Mouse (Mus musculus) heart, adult 2 months (tissue): ENCODE data around the gene Zdhhc17.

ENCODE experiments used
- CTCF ChIP-seq: fragments of 200-600 bp; IDR thresholded peaks from 2 replicates; pipeline ENCODE4 v1.8.1; 2022; ENCODE audit warnings: antibody characterized with exemption, mild to moderate bottlenecking, moderate library complexity
- EP300 ChIP-seq: fragments of 200-500 bp; IDR thresholded peaks from 2 replicates; pipeline ENCODE4 v1.6.1; 2011; ENCODE audit warnings: low read depth, low read length, control low read depth; ENCODE audit not compliant: insufficient read depth
- POLR2A ChIP-seq: fragments of 200-500 bp; IDR thresholded peaks from 2 replicates; pipeline ENCODE4 v1.6.1; 2011; ENCODE audit warnings: mild to moderate bottlenecking, low read depth, low read length, control low read depth; ENCODE audit not compliant: insufficient read depth

GRCm38 (mm10) chr10:110935669-110936068 lies 74.3 kb downstream of the Zdhhc17 start:
- TF ChIP-seq CTCF (peak; percentile 35), POLR2A (no peak), EP300 (no peak)
